Mouse (Mus musculus): Measurements from ENCODE around the gene Cd4. TPM values are rescaled to one million over a fixed set of nuclear protein-coding genes. Genes with fewer than 3 reads are reported as not detected.
"Not testable (repeated sequence)": the region's sequence is repeated elsewhere in the genome, so short reads cannot be mapped to it uniquely, and the experiment has no call there.

Cd4 gene
- total RNA-seq, 4 experiments from 2014 or later, result 0.40 to 0.83 (median 0.46) TPM

DNA sequence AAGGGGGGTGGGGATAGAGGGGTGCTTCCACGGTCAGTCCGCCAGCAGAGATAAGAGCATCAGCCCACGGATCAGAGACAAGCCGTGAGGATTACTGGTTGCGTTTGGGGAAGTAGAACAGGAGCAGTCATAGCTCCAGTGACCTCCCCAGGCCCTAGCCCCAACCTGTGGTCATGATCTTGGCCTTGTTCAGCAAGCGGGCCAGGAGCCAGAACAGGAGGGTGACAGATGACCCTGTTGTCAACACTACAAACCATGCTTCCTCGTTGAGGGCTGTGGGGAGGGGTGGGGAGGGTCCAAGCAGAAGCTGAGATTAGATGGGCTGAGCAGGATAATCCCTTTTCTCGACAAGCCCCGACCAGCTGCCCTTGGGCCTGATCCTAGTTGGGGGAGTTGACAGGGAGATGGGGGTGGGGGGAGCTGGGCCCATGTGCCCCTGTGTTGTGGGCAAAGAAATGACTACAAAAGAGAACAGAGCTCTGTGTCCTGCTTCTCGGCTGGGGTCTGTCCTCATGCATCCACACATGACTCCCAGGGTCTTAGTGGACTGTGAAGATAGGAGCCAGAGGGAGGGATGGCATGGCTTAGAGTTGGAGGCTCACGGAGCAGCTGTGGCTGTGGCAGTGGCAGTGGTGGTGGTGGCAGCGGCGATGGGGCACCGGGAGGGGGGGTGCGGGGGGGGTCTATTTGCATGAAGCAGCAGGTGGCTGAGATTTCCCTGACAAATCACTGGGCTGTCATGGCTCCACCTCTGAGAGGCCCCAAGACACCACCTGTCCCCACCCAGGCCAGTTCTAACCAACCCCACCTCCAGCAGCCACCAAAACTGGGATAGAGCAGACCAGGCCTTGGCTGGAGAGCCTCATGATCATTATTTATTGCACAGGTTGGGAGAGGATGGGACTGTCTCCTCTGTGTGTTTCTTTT, 47.5 kb downstream of the Cd4 start, which contains the start of gene Gnb3:
TSS of gene Gnb3 (minus strand) at position 35 of the 927 bp plus-strand sequence.
- DNase-seq, result no peak

DNA sequence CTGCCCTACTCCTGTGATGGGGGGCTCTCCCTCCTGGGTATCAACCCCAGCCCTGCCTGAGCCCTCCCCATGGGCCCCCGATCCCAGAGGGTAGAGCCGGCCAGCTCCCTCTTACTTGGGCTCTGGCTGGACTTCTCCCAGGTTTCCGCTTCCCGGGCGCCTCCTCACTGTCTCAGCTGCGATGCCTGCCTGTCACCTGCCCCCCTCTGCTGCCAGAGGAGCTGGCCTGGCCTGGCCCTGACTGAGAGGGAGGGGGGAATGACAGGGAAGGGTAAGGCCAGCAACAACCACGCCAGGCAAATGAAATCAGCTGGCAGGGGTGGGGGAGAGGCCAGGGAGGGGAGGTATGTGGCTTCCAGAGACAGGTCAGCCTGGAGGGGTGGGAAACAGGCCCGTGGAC, 48.2 kb downstream of the Cd4 start:
- DNase-seq, result no peak

DNA sequence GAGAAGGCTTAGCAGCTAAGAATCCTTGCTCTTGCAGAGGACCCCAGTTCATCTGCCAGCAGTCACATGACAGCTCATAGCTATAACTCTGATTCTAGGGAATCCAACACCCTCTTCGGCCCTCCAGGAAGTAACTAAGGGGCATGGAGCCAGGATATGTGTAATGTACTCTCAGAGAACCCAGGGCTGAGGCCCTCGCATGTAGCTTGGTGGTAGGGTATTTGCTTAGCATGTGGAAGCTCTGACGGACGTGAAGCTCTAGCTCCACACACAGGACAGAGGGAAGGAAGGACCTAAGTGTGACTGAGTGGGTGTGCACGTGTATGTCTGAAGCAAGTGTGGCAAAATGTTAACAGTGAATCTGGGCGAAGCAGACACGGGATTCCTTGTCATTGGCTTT, 51.6 kb downstream of the Cd4 start:
- DNase-seq, result no peak

DNA sequence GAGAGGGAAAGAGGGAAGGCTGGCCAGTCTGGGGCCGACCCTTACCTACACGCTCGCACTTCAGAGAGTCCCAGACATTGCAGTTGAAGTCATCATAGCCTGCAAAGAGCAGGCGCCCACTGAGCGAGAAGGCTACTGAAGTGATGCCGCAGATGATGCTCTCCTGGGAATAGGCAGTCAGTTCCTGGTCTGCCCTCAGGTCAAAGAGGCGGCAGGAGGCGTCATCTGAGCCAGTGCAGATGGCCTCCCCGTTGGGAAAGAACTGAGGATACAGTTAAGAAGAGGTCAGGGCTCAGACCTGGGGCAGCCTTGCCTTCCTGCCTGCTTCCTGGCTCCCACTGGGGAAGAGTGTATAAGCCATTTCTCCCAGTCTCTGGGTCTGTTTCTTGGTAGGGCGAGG, 52.5 kb downstream of the Cd4 start:
- DNase-seq, result no peak

DNA sequence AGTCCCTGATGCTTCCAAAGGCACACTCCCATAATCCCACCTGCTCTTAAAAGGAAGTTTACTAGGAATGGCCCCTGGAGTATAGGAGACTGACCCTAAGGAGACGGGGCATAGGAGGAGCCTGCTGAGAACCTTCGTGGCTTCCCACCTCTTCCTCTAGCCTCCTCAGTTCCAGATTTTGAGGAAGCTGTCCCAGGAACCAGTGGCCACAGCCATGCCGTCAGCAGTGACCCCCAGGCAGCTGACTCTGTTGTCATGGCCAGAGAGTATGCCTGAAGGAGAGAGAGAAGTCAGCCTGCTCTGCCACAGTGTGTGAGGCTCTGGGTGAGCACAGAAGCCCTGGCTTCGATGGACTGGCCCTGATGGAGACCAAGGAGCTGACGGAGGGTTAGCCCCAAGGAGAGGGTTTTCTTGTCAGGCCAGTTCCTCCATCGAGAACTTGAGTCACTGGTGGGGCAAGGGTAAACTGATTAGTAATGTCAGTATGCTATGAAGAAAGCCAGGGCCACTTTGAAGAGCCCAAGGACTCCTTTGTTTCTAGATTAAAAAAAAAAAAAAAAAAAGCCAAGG, 53.4 kb downstream of the Cd4 start:
- DNase-seq, result no peak

DNA sequence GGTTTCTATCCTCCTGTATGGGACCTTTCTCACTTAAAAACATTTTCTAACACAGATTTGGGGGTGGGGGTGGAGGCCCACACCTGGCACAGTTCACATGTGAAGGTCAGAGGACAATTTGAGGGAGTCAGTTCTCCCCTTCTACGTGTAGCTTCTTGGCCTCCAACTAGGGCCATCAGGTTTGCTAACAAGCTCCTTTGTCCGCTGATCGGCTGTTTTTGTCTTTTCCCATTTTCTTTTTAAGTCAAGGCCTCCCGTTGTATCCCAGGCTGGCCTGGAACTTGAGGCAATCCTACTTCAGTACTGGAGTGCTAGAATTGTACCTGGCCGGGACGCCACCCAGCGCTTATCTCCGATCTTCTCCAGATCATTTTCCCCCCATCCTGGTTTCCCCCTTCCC, 56.4 kb downstream of the Cd4 start:
- no peak for DNase-seq

DNA sequence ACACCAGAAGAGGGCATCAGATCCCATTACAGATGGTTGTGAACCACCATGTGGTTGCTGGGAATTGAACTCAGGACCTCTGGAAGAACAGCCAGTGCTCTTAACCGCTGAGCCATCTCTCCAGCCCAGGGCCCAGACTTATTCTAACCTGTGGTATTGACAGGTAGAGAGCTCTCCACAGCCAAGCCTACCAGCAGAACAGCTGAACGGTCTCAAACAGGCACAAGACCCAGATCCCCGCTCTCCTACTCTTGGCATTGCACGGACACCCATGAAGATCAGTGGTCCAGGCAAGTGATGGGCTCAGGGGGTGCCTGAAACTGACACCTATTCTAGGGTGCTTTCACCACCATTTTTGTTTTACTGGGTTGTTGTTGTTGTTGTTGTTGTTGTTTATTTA, 56.8 kb downstream of the Cd4 start:
- not testable (repeated sequence) for DNase-seq

DNA sequence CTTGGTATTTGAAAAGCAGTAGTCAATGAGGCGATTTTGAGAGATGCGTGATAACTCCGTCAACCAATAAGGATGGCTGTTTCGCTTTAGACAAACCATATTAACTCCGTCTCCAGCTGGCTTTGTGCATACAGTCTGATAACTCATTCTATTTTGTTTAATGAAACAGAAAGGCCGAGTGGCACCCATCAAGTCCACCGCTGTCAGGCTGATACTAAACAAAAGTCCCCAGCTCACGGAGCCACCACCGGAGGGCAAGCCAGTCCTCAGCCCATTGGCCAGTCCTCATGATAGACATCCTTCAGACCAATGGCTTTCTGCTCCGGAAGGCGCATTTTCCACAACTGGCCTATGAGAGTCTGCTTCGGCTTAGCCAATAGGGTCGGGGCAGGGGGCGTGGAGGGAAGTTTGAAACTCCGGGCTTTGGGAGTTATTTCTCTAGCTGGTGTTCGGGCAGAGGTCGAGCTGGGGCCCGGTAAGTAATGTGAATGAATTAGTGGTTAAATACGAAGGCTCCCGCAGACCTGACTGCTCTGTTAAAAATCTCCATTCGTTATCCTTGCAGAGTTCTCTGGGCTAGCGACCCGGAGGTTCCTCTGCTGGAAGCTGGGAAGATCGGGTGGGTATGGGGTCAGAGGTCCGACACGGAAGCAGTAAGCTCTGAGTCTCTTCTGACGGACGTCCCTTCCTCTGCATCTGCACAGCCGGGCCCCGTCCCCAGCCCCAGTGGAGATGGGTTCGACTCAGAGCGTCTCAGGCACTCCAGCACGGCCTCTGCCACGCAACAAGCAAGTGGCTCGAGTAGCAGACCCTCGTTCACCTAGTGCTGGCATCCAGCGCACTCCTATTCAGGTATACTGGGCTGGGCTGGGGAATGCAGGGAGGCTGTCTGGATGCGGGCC, 58.0 kb downstream of the Cd4 start:
- DNase-seq, result peak; percentile 93

DNA sequence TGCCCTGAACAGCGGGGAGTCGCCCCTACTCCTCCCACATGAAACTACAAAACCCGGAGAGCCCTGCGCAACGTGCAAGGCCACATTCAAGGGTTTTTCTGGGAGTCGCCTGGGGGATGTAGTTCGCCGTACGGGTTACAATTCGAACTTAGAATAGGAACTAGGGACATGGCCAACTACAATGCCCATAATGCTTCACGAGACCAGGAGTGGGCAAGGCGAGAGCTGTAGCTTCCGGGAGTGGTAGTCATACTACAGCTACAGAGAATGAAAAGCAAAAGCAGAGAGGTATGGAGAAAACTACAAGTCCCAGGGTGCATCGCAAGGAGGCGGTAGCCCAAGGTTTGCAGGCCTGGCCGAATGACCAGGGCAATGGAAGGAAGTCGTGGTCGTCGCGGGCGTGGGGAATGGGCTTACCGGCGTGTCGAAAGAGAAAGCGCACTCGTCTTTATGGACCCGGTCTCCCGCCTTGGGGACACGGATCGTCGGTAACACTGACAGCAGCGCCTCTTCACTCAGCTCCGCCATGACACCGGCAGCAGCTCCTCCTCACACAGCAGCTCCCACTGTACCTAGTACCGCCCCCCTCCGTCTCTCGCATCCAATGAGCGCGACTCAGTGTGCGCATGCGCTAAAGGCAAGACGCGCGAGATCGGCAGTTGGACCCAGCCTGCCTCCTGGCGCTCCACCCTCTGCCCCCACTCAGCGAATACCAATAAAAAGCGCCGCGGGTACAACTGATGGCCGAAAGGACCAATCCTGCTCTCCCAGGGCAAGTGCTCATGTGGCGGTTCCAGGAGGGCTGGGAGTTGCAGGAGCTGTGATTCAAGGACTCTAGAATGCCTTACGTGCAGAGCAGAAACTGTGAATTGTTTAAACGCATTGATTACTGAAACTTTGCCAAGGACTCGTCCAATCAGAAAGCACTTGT, 58.9 kb downstream of the Cd4 start, which contains the start of the genes Usp5 and Cdca3:
TSS of gene Usp5 (minus strand) at position 617 of the 931 bp plus-strand sequence.
TSS of gene Cdca3 (plus strand) at position 680 of the 931 bp plus-strand sequence.
- DNase-seq, result peak; percentile 99

DNA sequence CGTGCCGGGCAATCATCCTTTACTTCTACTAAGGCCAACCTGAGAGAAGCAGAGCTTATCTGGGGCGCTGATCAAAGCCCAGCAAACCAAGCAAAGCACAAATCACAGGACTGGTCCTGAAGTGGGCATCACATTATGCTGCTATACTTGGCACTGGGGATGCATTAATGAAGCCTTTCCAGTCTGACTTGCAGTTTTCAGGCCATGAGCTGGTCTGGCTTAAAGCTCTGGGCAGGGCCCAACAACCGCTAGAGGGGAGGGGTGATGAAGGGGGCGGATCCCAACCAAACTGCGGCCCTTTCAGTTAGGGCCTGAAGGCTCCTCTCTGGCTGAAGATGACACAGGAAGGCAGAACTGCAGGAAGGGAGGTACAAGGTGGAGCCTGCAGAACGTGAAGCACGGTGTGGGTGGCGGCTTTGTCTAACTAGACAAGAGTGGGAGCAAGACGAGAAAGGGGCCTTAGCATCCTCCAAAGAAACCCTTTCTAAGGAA, 59.9 kb downstream of the Cd4 start:
- DNase-seq, result peak; percentile 65

DNA sequence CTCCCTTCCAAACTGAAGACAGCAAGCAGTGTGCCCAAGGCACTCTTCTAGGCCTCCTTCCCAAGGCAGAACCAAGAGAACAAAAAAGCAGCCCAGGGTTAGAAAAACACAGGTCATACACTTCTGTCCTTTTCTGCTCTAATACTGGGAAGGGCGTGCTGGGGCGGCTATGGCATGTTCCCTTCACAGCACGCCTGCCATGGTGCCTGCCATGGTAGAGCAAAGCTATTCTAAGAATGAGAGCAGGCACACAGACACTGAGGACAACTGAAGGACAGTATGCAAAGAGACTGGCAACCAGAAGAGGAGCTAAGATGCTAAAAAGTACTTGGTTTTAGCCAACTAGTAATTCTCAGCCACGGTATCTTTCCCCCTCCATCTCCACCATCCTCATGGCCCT, 66.0 kb downstream of the Cd4 start:
- no peak for DNase-seq

DNA sequence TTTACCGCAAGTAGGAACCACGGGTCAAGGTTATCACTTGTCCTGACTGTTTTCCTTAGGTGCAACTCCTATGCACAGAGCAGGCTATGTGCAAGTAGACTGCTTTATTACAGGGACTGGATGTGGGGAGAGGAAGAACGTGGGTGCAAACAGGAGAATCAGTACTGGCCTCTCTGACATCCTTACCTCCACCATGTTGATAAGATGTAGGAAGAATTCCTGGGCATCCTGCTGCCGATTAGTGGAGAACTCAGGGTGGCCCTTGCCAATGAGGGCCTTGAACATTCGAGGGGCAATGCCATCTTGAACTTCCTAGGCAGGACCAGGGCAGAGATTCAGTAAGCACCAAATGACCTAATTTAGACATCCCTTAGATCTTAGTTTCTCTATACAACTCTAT, 67.1 kb downstream of the Cd4 start:
- DNase-seq, result no peak

DNA sequence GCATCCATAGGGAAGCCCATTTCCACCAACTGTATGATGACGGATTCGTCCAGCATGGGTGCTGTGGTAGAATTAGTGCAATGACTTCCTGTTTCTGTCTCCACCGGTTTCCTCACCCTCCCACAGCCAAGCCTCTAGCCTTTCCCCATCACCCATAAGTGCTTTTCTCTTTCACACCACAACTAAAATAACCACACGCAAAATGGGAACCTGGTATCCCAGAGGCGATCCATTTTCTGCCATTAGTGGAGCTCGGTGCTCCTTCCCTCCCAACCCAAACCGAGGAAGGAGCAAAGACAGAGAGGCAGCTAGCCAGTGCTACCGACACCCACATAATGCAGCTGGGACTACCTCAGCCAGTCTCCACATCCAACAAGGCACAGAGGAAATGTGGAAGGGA, 70.0 kb downstream of the Cd4 start:
- no peak for DNase-seq

DNA sequence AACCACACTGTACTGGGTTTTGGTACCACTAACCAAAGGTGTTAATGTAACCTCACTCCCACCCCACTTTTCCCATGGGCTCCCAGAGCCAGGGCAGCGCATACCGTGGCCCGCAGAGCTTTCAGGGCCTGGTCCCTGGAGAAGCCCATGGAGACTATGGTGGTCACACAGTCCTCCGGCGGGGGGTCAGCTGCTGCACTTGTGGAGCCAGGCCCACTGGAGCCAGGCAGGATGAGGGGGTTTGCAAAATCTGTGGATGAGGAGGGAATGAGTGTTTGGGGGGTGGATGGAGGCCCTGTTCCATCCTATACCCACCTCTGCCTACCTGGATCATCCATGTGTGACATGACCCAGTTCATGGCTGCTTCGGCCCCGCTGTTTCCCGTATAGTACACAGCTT, 70.5 kb downstream of the Cd4 start:
- no peak for DNase-seq

DNA sequence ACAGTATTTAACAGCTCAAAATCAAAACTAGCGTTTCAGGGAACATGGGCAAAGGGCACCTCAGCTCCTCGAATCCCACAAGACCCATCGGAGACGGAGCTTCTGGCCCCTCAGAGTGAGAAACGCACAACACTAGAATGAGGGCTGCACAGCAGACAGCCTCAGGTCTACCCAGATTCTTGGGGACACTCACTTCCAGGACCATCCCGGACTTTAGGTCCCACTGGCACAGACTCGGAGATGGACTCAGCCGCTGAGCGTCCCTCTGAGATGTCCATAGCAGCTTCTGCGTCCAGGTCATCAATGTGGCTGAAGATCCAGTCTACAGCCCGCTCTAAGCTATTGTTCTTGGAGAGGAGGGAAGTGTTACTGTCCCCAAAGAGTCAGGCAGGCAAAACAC, 70.9 kb downstream of the Cd4 start:
- DNase-seq, result no peak

DNA sequence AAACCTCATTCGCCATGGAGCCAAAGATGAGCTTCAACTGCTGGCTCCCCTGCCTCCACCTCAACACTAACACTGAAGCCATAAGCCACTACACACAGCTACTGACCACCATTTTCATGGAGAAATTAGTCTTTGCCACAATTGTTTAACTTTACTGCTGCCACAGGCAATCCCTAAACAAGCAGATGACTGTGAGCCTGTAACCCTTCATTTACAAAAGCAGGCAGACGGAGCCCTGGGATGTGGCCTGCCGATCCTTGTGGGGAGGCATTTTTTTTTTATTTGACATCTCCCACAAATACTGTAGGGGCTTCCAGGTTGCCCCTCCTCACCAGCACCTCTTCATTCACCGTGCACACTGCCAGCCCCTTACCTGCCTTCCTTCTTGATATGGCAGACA, 71.4 kb downstream of the Cd4 start:
- DNase-seq, result no peak

DNA sequence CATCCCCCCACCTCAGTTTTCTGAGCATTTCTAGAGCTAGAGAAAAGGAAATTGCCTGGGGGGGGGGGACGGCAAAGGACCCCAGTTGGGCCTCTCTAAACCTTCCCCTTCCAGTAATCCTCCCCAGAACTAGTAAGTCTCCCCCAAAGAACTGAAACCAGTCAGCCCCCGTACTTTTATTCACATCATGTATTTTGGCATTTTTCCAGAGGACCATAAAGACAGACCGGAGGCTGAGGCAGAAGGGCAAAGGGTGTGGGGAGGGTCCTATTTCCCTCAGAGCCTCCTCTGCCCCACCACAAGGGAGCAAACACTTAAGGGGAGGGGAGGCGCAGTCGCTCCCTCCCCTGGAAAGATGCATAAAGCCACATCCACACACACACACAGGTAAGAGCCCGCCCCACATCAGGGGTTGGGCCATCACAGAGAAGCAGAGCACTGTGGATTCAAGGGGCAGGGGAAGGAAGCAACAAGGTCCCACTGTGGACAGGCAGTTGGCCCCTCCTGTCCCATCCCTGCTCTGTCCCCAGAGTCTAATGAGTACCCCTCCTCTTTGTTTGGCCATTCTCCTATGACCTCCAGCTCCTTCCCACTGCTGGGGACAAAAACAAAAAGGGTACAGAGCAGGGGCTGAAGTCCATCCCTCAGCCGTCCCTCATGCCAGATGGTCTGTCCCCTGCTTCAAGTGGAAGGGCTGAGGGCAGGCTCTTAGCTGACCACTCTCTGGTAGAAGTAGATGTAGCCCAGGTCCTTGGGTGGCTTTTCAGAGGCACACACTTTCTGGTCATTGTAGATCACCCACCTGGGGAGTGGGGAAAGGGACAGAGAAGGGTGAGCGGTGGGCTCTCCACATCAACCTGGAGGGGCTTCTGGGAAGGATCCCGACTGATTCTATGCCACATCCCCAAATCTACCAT, 72.9 kb downstream of the Cd4 start:
- DNase-seq, result no peak

All from adrenal gland, adult 8-10 months (tissue).